Mouse (Mus musculus): ENCODE measurements around the gene Per3.

The Per3 gene

DNA sequence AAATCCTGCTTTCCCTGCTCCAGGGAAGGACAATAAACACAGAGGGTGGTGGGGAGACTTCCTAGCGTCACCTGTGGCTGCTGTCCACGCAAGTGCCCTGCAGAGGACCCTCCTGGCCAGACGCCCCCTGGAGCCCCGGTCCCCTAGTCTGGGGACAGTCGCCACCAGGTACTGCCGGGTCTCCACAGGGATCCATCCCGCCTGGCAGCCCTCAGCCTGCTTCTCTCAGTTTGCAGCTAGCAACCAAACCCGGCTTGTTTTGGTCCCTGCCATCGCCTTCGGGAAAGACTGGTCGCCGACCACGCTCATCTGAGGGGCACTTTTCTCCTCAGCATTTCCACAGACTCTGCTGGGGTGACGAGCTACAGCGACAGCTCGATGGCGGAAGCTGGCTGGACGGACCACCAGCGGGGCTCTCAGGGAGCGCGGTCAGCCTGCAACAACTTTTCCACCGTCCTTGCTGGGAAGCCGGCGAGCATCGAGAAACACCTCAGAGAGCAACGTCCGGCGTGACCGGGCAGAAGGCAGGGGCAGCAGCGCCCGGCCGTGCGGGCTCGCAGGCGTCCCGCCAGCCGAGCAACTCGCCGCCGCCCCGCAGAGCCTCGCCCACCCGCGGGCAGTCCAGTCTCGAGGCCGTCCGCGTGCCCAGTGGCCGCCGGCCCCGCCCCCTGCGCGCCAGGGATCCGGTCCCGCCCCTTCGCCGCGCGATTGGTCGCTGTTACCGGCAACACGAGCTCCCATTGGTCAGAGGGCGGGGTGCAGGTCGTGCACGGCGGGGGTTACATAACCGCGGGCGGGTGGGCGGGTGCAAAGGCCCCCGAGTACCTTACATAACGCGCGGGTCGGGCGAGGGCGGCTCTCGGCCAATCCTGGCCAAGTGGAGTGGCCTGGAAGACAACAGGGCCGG is at the start of gene Per3:
TSS of gene Per3 (minus strand) at position 629 of the 907 bp plus-strand sequence.
- DNase-seq (ENCODE audit: low read depth, low spot score) = peak; percentile 62

- DNase-seq (ENCODE audit: low read depth, low spot score) = no peak
Measured at GRCm38 (mm10) chr4:151089270-151089669, 44.8 kb upstream of the Per3 start, which contains the start of gene Gm13090. Gm13090 (plus strand) TSS chr4:151089570.

GRCm38 (mm10) chr4:151088819-151089218 is 44.4 kb upstream of the Per3 start:
- DNase-seq (ENCODE audit: low read depth, low spot score) = no peak

GRCm38 (mm10) chr4:151087358-151087757 is 42.9 kb upstream of the Per3 start:
- no peak for DNase-seq (ENCODE audit: low read depth, low spot score)

- no peak for DNase-seq (ENCODE audit: low read depth, low spot score)
Measured at GRCm38 (mm10) chr4:151083027-151083426, 38.6 kb upstream of the Per3 start.

GRCm38 (mm10) chr4:151081977-151082376 is 37.5 kb upstream of the Per3 start:
- DNase-seq (ENCODE audit: low read depth, low spot score) = no peak

DNA sequence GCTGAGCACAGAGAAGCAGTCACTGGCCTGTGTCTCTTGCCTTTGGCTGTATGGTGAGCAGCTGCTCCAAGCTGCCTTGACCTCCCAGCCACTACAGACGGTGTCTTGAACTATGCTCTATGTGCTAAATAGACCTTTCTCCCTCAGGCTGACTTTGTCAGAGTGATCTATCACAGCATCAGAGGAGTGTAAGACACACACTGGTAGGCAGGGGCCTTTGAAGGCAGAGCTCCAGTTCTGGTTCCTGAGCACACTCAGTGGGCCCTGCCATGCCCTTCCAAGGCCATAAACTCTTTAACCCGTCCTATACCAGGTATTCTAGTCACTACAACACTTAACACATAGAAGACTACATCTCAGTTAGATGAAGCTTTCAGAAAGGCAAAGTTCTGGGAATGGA is 36.9 kb upstream of the Per3 start:
- no peak for DNase-seq (ENCODE audit: low read depth, low spot score)

DNA sequence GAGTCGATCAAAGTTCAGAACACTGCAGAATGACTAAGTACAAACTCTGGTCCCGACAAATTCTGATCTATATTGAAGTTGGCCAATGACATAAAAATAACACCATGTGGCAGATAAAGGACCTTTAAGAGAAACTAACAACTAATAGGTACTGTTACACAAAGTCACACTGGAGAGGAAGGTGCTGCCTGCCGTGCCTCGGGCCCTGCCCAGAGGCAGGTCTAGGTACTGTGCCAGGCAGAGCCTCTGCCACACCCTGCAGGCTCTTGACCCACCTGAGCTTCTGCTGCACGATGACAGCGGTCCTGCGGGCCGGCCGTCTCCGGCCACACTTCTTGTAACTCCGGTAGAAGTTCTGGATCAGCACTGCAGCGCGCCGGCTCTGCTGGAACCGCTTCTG is 30.4 kb upstream of the Per3 start:
- no peak for DNase-seq (ENCODE audit: low read depth, low spot score)

GRCm38 (mm10) chr4:151073108-151073744 is 28.8 kb upstream of the Per3 start:
- no peak for DNase-seq (ENCODE audit: low read depth, low spot score)

DNA sequence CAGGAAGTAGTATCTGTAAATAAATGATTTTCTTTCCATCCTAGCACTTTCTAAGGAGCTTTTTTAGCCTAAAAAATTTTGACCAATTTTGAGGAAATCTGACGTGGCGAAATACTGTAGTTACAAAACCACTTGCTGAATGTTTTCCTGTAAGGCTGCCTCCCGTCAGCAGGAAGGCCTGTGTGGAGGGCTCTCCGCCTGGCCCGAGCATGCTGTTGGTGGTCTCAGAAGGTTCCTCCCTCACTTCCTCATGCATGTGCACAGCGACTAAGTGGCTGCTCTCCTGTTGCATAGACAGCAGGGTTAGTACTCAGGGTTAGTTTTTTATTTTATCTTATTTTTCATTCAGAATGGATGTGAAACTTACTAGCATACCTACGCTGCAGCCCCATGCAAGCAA is 26.5 kb upstream of the Per3 start:
- DNase-seq (ENCODE audit: low read depth, low spot score) = no peak

- no peak for DNase-seq (ENCODE audit: low read depth, low spot score)
Measured at GRCm38 (mm10) chr4:151068751-151069150, 24.3 kb upstream of the Per3 start.

DNA sequence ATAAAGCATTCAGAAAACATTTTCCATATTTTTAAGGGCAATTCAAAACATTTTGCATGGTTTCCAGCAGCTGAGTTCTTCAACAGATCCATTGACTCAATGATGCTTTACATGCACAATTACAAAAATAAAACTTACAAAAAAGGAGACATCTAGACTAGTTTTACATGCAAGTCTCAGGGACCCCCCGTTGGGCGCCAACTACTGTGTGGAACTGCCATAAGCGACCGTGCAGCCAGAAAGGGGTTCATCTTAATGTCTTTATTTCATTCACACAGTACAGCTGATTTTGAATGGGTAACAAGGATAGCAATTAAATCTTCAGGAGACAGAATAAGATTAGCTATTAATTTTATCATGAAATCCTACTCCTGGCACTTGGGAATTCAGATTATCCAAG is 15.1 kb upstream of the Per3 start:
- no peak for DNase-seq (ENCODE audit: low read depth, low spot score)

DNA sequence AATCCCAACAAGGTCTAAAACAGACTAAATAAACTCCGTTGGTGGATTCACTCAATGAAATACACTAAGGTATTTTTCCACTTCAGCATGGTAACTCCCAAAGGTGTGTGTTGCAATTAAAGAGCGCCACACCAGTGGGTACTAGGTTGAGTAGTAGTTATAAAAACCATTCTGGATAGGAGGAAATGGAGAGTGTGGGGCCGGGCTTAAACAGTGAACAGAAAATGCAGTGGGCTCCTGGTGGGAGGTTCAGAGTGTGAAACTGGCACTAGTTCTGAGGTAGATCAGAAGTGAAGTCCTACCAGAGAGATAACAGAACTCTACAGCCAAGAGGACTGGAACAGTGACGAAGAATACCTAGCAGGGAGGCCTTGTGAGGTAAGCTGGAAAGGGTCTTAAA is 14.2 kb upstream of the Per3 start:
- DNase-seq (ENCODE audit: low read depth, low spot score) = no peak

DNA sequence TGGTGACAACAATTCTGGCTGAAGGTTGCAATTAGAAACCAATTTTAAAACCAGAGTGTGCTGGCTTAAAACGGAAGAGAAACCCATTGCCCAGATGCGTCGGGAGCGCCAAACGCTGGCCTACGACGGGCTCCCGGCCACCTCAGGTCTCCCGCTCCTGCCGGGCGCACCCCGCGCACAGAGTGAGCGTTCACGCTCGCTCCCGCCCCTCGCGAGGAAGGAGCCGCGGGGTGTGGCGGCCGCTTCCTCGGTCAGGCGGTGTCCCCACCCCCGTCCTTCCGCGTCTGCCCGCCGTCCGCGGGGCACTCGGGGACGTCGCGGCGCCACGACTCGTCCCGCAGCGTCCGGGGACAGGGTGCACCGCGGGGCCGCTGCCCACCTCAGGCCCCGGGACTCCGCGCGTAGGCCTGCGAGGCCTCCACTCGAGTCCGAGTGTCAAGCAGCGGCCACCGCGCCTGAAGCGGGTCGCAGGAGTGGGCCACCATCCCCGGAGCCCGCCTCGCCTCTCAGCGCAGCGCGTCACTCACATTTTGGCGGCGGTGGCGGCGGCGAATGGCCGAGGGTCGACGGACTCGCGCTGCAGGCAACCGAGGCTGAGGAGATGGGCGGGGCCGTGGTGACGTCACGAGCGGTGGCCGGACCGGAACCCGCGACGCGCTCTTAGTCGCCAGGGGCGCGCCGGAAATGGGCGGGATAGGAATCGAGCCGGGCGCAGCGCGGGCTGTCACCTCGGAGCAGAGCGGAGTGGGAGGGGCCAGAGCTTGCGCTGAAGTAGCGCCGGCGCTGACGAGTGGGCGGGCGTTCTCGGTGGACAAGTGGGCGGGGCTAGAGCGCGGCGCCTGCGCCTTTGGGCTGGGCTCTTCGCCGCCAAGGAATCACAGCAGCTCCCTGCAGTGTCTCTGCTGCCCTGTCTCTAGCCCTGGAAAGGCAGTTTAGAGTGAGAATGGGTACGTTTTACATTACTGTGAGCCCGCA is 13.2 kb upstream of the Per3 start, which contains the start of gene Vamp3:
TSS of gene Vamp3 (minus strand) at position 617 of the 975 bp plus-strand sequence.
- DNase-seq (ENCODE audit: low read depth, low spot score) = peak; percentile 95

DNA sequence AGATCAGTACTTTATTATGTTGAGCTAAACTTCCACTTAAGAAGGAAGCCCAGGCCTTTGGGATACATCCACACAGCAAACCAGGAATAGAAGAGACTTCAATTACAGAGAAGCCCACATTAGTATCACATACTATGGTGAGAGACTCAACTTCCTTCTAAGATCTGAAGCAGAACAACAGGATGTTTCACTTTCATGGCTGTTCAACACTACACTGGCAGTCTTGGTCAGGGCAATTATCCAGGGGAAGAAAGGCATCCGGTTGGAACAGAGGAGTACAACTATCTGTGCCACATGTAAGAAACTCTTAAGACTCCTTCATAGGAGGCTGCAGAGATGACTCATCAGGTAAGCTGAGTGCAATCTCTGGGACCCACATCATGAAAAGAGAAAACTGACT is 6.7 kb upstream of the Per3 start:
- no peak for DNase-seq (ENCODE audit: low read depth, low spot score)

GRCm38 (mm10) chr4:151046524-151046923 is 2.1 kb upstream of the Per3 start:
- DNase-seq (ENCODE audit: low read depth, low spot score) = no peak

- DNase-seq (ENCODE audit: low read depth, low spot score) = no peak
Measured at GRCm38 (mm10) chr4:151044944-151045570, 592 bp upstream of the Per3 start.

GRCm38 (mm10) chr4:151043281-151043680 is 1.2 kb downstream of the Per3 start:
- DNase-seq (ENCODE audit: low read depth, low spot score) = no peak

DNA sequence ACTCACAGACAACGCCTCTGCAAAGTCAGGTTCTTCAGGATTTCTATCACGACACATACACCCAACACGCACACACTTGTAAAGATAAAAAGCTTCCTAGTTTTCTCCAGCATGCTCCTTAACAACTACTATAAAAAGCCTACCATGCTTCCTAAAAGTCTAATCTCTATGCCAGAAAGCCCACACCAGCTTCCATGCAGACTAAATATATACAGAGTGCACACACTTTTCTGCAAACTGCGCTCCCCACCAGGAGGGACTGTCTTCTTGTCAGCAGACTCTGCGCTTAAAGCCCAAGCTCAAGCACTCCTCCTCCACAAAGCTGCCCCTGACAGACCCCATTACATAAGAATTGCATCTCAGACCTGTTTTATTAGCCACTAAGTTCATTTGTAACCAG is 3.0 kb downstream of the Per3 start:
- DNase-seq (ENCODE audit: low read depth, low spot score) = no peak

DNA sequence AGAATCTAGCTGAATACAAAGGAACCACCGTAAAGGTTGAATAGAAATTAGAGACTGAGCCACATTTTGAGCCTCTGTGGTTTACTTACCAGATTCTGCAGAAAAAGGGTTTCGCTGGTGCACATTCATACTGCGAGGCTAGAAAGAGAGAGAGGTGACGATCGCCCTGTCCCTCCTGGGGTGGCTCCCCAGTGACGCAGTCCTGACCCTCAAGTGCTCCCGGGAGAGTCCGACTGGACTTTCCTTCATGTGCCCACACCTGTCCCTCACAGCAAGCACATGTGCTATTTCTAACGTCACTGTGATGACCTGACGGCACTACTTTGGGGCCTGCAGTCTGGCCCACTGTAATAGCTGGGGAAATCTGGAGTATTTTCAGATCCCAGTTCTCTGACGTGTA is 6.7 kb downstream of the Per3 start:
- DNase-seq (ENCODE audit: low read depth, low spot score) = no peak

GRCm38 (mm10) chr4:151036521-151036920 is 7.9 kb downstream of the Per3 start:
- no peak for DNase-seq (ENCODE audit: low read depth, low spot score)
